Mouse (Mus musculus): Measurements from ENCODE around the gene Prim2.

Prim2 gene

DNA sequence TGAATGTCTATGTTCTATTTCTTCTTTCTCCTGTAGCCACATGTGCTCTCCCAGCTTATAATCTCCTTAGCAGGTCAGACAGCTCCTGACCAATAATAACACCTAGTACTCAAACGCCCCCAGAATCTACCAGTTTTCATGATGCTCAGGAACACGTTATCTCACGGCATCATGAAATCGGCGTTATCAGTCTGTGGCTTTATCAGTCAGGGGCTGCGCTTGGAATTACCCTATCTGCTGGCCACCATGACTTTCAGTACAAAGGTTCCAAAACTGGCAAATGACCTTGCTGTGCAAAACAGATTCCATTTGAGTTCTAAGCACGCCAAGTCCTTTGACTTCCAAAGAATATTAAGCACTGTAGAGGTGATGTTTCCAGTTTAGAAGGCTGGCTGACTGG, 127.9 kb downstream of the Prim2 start:
- no peak for DNase-seq (ENCODE audit: low read depth, low spot score)

DNA sequence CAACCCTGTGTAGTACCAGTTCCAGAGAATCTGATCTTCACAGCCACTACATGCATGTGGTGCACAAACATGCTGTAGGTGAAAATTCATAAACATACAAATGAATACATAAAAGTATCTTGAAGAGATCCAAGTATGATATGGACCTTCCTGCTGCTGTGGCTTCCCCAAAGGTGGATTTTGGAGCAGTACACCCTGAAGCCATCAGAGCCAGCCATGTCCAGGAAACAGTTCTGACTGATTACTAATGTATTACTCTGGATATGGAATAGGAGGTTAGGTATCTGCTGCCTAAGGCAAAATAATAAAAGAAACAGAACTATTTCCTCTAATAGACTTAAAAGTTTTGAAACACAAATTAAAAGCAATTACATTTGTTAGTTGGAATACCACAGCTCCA, 131.6 kb downstream of the Prim2 start:
- DNase-seq (ENCODE audit: low read depth, low spot score) = no peak

DNA sequence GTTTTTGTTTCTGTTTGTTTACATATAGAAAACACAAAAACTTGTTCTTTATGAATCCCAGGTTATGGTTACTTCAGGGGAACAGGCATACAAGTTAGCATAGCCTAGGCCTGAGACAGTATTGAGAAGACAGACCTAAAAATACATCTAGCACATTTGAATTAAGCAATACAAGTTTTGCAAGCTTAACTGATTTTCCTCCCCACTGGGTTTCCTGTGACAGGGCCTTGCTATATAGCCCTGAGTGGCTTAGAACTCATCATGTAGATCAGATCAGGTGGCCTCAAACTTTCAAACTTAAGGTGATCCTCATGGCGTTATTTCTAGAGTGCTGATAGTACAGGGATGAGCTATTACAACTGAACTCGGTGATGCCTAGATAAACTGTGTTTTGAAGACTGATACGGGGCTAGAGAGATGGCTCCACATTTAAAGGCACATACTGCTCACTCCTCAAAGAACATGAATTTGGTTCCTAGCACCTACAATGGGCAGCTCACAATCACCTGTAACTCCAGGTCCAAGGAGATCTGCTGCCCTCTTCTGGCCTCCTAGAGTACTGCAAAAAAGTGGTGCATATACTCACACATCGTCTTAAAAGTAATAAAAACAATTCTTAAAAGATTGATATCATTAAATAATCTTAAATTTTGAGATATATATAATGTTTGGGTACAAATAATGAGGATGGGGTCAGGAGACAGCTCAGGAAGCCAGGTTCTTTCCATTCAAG, 133.2 kb downstream of the Prim2 start:
- no peak for DNase-seq (ENCODE audit: low read depth, low spot score)

GRCm38 (mm10) chr1:33535140-33535686, 134.4 kb downstream of the Prim2 start:
- DNase-seq (ENCODE audit: low read depth, low spot score) = no peak

DNA sequence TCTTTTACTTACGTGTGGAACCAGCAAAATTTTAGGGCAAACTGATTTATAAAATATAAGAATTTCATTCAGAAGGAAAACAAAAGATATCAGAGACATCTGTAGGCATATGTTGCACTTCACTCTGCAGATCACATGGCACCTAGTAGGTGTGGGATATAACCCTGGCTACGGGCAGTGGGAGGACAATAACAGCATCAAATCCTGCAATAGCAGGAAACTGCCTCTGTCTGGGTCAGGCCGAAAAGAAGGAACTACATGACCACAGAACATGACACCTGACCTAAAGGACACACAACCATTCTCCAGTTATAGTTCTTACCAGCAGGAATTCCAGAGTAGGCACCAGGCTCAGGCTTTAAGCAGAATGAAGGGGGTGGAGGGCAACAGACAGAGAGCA, 137.7 kb downstream of the Prim2 start:
- no peak for DNase-seq (ENCODE audit: low read depth, low spot score)

- DNase-seq (ENCODE audit: low read depth, low spot score) = peak; percentile 14
Measured at GRCm38 (mm10) chr1:33531097-33531856, 138.3 kb downstream of the Prim2 start.

DNA sequence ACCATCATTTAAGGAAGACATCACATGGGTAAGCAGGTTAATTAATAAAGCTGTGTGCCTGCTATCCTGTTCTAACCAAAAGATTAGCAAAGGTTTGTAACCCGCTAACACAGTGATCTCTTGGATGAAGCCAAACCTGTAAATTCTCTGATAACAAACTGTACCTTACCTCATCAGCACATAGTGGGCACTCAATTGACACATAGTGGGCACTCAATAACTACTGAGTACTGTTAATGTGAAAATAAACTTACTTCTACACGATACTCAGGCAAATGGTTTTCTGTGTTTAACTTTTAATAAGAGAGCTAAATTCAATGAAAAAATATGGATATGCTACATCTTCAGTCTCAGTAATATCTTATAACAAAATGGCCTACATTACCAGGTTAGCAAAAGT, 139.1 kb downstream of the Prim2 start:
- no peak for DNase-seq (ENCODE audit: low read depth, low spot score)

- no peak for DNase-seq (ENCODE audit: low read depth, low spot score)
Measured at GRCm38 (mm10) chr1:33529543-33530232, 139.9 kb downstream of the Prim2 start.

DNA sequence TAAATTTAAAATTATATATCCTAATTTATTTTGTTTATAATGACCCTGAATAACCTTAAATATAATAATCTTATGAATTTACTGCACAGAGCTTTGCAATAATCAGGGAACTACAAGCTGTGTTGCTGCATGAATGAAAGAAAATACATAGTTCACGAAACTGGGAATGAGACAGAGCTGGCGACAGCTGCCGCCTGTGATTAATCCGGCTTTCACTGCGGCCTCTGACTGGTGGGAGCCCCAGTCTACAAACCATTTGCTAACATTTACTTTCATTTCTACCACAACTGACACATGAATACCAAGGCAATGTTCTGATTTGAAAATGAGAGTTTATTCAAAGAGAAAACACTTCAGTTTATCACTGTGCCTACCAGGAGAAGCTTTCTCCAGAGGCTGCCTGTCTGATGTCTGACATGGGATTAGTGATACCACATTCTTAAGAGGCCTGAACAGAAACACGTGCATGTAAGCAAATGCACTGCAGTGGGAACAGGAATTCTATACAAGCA, 142.2 kb downstream of the Prim2 start:
- DNase-seq (ENCODE audit: low read depth, low spot score) = no peak

GRCm38 (mm10) chr1:33523223-33523622, 146.4 kb downstream of the Prim2 start:
- no peak for DNase-seq (ENCODE audit: low read depth, low spot score)

- no peak for DNase-seq (ENCODE audit: low read depth, low spot score)
Measured at GRCm38 (mm10) chr1:33515124-33515523, 154.5 kb downstream of the Prim2 start.

DNA sequence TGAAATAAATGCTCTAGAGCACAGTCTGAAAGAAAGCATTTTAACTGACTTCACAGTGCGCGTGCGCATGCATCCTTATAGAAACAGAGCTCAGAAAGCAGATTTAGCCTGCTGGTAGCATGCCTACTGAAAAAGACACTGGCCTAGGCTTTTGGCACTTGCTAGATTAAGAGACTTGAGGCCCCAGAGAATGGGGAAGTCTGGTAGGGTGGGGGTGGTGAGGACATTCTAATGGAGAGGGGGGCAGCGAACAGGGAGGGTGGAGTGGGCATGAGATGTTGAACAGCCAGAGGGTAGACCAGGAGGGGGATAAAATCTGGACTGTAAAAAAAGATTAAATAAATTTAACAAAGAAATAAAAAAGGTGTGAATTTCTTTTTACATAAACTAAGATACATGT, 158.3 kb downstream of the Prim2 start:
- DNase-seq (ENCODE audit: low read depth, low spot score) = no peak

DNA sequence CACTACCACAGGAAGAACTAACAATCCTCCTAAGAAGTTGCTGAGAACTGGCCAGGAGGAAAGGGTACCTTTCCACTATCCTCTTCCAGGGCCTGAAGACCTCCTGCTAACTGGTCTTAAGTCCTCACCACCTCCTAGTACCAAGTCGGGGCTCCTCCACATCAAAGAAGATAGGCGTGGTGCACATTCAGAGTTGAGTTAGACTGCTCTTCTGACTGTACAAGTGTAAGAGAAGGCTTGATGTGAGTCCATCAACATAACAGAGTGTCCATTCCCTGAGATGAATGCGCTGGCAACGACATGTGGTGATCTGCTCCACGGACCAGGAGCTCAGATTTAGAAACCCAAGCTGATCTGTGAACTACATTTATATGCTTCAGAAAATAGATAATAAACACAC, 165.2 kb downstream of the Prim2 start:
- DNase-seq (ENCODE audit: low read depth, low spot score) = no peak

- no peak for DNase-seq (ENCODE audit: low read depth, low spot score)
Measured at GRCm38 (mm10) chr1:33502890-33503289, 166.7 kb downstream of the Prim2 start.

DNA sequence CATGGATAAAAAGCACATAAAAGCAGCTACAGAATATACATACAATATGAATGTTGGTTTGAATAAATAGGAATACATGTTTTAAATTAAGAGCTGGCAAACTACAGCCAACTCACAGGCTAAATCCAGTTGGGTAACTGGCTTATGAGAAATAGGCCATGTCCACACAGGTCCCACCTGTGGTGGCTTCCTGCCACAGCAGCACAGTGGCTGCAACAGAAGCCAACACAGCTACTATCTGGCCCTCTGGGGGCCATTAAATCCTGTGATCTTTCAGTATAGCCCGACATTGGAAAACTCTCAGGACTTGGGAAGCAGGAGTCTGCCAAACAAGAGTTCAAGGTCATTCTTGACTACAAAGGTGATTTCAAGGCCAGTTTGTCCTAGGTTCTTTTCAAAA, 167.3 kb downstream of the Prim2 start:
- no peak for DNase-seq (ENCODE audit: low read depth, low spot score)

GRCm38 (mm10) chr1:33500111-33500510, 169.5 kb downstream of the Prim2 start:
- no peak for DNase-seq (ENCODE audit: low read depth, low spot score)

DNA sequence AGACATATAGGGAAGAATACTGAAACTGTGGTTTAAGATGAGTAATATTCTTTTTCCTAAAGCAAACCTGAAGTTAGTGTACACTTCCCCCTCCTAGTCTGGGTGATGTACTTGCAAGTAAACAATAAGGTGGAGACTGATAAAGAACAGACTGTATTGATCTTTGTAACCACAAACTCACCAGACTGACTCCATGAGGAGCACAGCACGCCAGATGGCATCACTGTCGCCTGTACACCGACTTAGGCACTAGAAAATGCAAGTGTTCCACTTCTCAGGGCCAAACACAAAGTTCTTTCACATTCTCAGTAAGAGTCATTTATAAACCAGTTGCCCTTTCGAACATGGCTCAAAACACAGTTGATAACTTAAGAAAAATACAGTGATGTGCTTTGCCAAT, 170.0 kb downstream of the Prim2 start:
- no peak for DNase-seq (ENCODE audit: low read depth, low spot score)

GRCm38 (mm10) chr1:33496128-33496527, 173.5 kb downstream of the Prim2 start:
- DNase-seq (ENCODE audit: low read depth, low spot score) = no peak

- DNase-seq (ENCODE audit: low read depth, low spot score) = no peak
Measured at GRCm38 (mm10) chr1:33495586-33495985, 174.0 kb downstream of the Prim2 start.

DNA sequence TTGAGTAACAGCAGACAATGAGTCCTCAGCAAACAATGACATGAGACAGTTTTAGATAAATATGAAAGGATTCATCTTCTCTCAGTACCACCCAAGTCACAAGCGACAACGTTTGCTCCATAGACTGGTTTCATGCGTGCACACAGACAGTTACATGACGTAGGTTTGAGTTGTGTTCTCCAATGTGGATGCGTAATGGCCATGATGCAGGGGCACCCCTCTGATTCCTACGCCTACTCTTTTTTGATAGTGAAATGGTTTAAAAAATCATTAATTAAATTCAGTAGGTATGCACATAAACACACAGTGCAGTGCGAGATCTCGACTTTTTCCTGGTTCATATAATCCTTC, 174.4 kb downstream of the Prim2 start:
- no peak for DNase-seq (ENCODE audit: low read depth, low spot score)

GRCm38 (mm10) chr1:33494524-33495202, 174.9 kb downstream of the Prim2 start:
- DNase-seq (ENCODE audit: low read depth, low spot score) = peak; percentile 42

- no peak for DNase-seq (ENCODE audit: low read depth, low spot score)
Measured at GRCm38 (mm10) chr1:33490220-33490619, 179.4 kb downstream of the Prim2 start.
